Mouse (Mus musculus): ENCODE measurements at regions not wholly inside any gene's neighbourhood (a gene's known extent, or its start where the extent isn't known, plus 50 kb on each side); places are given as distances from the start of the nearest gene placed in this dataset.
A peak's percentile ranks its signal among the peaks of the same experiment; 100 is the strongest.
"Not testable (repeated sequence)": the region's sequence is repeated elsewhere in the genome, so short reads cannot be mapped to it uniquely, and the experiment has no call there.

DNA sequence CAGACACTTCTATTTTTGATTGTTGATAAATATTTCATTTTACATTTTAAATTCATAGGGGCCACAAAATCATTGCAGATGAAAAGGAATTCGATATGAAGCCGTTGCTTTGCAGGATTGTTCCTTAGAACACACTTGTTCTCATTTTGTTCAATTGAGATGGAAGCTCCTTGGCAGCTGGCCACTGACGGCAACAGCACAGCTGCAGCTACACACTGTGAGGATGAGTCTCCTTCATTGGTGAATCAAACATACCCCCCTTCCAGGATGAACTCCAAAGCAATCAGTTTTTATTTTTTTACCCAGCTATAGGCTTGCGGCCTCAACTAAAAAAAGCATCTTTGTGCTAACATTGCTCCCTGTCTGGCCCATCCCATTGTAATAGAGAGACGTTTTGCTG is 475.1 kb downstream of the Tbl1xr1 start:
- peak; percentile 21 to 63 for DNase-seq (ENCODE audit: low spot score in 2 of 2)

DNA sequence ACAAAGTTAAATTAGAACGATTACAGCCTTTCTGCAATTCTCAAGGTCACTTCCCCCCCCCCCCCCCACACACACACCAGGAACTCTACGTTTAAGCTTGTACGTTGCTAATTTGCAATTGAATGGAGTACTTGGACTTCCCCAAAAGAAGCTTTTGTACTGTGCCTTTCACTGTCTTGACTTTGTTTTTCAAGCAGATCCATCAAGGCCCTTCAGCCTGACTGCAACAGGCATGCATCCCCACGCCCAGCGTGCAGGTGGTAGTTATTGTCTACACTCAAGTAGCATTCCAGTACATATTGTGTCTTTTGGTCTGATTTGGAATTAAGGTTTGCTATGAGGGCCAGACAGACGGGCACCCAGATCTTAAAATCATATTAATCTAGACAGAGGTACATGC is 483.1 kb downstream of the Tbl1xr1 start:
- DNase-seq (ENCODE audit: low spot score in 2 of 2): no peak

DNA sequence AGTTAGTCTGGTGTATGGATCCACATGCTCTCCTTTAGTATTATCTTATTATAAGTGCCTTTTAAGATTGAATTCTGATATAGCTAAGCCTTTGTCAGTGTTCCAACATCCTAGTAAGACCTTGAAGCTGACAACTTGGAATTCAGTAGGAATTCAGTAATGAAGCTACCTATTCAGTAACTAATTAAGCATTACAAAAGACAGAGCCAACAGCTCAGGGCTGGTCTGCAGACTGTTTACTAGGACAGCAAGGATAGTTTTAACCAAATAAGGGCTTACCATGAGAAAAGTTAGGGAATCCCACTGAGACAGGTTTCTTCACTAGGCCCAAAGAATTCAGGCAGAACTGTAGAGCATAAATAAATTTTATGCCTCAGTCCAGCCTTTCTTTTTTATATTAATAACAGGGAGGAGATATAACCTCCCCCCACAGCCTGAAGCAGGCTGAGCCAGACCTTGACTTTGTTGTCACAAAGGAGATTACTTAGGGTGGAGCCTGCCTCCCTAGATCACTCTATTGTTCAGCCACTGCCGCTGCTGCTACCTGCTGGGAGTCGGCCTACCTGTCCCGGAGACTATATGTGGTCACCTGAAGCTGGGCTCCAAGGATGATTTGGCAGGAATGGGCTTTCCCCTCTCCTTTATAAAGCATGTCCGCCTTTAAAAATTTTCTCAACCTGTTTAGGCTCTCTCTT is 484.2 kb downstream of the Tbl1xr1 start:
- not testable (repeated sequence) for DNase-seq (ENCODE audit: low spot score in 2 of 2)

All from layer of hippocampus, adult 8-10 months (tissue).